Mouse (Mus musculus) kidney, embryonic 15.5 days (tissue): Measurements from ENCODE around the gene Lrfn1. TPM values are rescaled to one million over a fixed set of nuclear protein-coding genes. Genes with fewer than 3 reads are reported as not detected.
A peak's percentile ranks its signal among the peaks of the same experiment; 100 is the strongest.

Experiments used
- ATAC-seq: fragments of 200-750 bp; cut with Nextera tagmentation; replicated peaks from 2 replicates; pipeline ENCODE4 v1.8.0; 2017; ENCODE audit warnings: moderate TSS enrichment; ENCODE audit not compliant: low FRiP score
- H3K27ac ChIP-seq: fragments of 300-500 bp; sonication (generic); 2 replicates; pipeline ENCODE4 v1.5.1; 2015; ENCODE audit warnings: mild to moderate bottlenecking, inconsistent platforms
- H3K27me3 ChIP-seq: fragments of 300-500 bp; sonication (generic); 2 replicates; pipeline ENCODE4 v1.6.1; 2015; ENCODE audit warnings: inconsistent platforms
- H3K36me3 ChIP-seq: fragments of 300-500 bp; sonication (generic); 2 replicates; pipeline ENCODE4 v1.6.1; 2015; ENCODE audit warnings: inconsistent platforms
- H3K4me1 ChIP-seq: fragments of 300-500 bp; sonication (generic); 2 replicates; pipeline ENCODE4 v1.6.1; 2015; ENCODE audit warnings: inconsistent platforms
- H3K4me2 ChIP-seq: fragments of 300-500 bp; sonication (generic); 2 replicates; pipeline ENCODE4 v1.6.1; 2015; ENCODE audit warnings: moderate library complexity, mild to moderate bottlenecking, inconsistent platforms
- H3K4me3 ChIP-seq: fragments of 300-500 bp; sonication (generic); replicated peaks from 2 replicates; pipeline ENCODE4 v1.5.1; 2015; ENCODE audit warnings: mild to moderate bottlenecking, inconsistent platforms
- H3K9ac ChIP-seq: fragments of 300-500 bp; sonication (generic); 2 replicates; pipeline ENCODE4 v1.6.1; 2015; ENCODE audit warnings: mild to moderate bottlenecking, inconsistent platforms
- H3K9me3 ChIP-seq: fragments of 300-500 bp; sonication (generic); replicated peaks from 2 replicates; pipeline ENCODE4 v1.6.1; 2016; ENCODE audit warnings: inconsistent platforms
- WGBS: fragments of 180-500 bp; shearing (Covaris S2); methylation state at CpG from one replicate; pipeline ENCODE4 v1.1.7; 2015; ENCODE audit warnings: mixed read lengths; 5-methylcytosine and 5-hydroxymethylcytosine counted together
- polyA plus RNA-seq: library from polyadenylated mRNA; unstranded; fragments of >200 nt; fragmentation: Nextera tagmentation; extraction: Ambion mirVana; gene quantifications from 2 replicates; pipeline ENCODE4 v1.2.1, GENCODE M21; 2015

Gene Lrfn1
- polyA plus RNA-seq = 2.6 and 2.8 TPM in 2 replicates

DNA sequence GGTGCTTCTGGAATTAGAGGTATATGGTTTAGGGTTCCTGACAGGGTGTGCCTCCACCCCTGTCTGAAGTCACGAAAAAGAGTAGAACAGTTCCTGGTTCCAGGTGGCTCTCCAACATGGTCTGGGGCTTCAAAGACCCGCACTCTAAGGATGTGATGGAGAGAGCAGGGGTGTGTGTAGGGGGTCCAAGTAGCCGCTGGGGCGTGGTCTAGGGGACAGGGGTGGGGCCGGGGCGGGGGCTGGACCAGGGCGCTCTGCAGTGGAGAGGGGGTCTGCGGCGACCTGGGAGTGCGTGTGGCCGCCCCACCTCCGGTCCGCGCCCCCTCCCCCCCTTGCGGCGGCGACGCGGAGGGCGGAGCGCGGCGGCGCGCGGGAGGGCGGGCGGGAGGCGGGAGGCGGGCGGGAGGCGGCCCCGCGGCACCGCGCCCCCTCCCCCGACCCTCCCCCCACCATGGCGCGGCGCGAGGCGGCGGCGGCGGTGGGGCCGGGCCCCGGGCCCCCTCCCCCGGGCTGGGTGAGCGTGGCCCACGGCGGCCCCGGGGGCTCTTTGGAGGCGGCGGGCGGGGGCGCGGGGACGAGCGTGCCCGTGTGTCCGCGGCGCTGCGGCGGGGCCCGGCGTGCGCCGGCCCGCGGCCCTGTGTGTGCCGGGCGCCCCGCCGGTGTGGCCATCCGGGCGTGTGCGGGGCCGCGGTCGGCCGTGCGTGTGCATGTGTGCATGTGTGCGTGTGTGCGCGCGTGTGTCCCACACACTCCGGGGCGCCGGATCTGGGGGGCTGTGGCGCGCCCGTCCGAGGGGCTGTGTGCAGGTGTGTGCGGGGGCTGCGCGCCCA lies at the start of gene Lrfn1:
Gene Lrfn1 (plus strand): TSS at position 450 of the 830 bp plus-strand sequence.
- Histone ChIP-seq H3K36me3 (peaks cover 14% of the 10 kb centered on the region; the same call in 1 of the 2 replicates), H3K4me2 (peak within 1 kb of the TSS; percentile 98), H3K27ac (peak within 1 kb of the TSS; percentile 62), H3K9ac (peak within 1 kb of the TSS; percentile 82), H3K4me1 (peaks cover 21% of the 10 kb centered on the region), H3K27me3 (no peaks in the 10 kb centered on the region), H3K9me3 (no peaks in the 10 kb centered on the region), H3K4me3 (peak within 1 kb of the TSS; percentile 85)
- WGBS = 1% methylated on average over 42 of the region's 97 CpGs
- peak; percentile 86 for ATAC-seq

DNA sequence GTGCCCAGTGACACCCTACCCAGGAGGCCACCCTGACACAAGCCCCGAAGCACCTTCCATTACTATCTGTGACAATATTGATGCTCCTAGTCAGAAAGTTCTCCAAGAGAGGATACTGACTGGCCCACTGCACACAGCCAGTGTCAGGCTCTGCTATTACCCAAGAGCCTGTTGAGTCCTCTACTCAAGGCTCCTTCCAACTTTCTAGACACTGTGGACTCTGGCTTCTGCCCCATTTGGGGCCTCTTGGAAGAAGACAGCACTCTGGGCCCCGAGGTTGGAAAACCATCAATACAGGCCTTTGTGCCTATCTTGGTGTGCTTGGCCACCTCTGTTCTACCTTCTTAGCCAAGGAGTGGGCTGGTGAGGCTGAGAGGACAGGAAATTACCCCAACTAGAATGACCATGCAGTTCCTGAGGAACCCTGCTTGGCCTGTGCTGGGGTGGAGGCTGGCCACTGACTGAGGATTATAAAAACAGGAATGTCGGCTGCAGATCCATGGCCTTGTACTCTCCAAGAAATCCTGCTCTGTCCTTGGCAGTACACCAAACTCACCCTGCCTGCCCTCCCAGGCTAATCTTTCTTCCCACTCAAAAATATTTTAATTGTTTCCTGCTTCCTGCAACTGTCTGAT lies 40.8 kb upstream of the Lrfn1 start:
- Histone ChIP-seq H3K27me3 (no peaks in the 10 kb centered on the region), H3K9me3 (no peaks in the 10 kb centered on the region), H3K9ac (no peak overlapping the region), H3K4me3 (no peak overlapping the region), H3K27ac (no peak overlapping the region), H3K4me2 (no peak overlapping the region), H3K4me1 (no peaks in the 10 kb centered on the region), H3K36me3 (peaks cover 99% of the 10 kb centered on the region)
- 81% methylated on average over 3 of the region's 3 CpGs for WGBS
- ATAC-seq = no peak

DNA sequence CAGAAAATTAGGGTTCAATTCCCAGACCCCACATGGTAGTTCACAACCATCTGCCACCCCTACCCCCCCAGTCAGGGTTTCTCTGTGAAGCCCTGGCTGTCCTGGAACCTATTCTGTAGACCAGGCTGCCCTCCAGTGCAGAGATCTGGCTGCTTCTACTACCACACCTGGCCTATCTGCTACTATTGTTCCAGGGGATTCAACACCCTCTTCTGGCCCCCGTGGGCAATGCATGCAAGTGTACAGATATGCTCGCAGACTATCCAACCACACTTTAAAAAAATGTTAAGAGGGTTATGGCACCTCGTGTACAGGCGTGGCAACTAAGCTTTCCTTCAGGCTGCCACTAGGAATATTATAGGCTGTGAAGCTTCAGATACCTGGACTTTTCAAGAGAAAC lies 39.0 kb upstream of the Lrfn1 start:
- ATAC-seq = no peak
- no peak overlapping the region for H3K9ac ChIP-seq
- peaks cover 98% of the 10 kb centered on the region for H3K36me3 ChIP-seq
- no peaks in the 10 kb centered on the region for H3K9me3 ChIP-seq
- no peak overlapping the region for H3K4me3 ChIP-seq
- H3K27me3 ChIP-seq = no peaks in the 10 kb centered on the region
- H3K4me1 ChIP-seq = no peaks in the 10 kb centered on the region
- WGBS = 90% methylated on average over 4 of the region's 4 CpGs
- H3K27ac ChIP-seq = no peak overlapping the region
- no peak overlapping the region for H3K4me2 ChIP-seq

DNA sequence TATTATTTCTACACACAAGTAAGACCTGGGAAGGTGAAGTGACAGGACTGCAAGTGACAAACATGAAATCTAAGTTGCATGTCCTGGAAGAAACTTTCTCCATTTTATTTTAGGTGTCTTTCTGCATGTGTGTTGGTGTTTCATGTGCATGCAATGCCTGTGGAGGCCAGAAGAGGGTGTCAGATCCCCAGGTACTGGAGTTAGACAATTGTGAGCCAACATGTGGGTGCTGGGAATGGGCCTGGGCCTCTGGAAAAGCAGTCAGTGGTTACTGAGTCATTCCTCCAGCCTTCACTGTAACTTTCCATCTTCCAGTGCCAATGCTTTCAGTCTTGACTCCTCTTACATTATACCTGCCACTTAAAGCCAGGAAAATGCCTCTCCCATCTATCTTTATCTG lies 34.4 kb upstream of the Lrfn1 start:
- H3K36me3 ChIP-seq = peaks cover 98% of the 10 kb centered on the region
- H3K4me3 ChIP-seq = no peak overlapping the region

DNA sequence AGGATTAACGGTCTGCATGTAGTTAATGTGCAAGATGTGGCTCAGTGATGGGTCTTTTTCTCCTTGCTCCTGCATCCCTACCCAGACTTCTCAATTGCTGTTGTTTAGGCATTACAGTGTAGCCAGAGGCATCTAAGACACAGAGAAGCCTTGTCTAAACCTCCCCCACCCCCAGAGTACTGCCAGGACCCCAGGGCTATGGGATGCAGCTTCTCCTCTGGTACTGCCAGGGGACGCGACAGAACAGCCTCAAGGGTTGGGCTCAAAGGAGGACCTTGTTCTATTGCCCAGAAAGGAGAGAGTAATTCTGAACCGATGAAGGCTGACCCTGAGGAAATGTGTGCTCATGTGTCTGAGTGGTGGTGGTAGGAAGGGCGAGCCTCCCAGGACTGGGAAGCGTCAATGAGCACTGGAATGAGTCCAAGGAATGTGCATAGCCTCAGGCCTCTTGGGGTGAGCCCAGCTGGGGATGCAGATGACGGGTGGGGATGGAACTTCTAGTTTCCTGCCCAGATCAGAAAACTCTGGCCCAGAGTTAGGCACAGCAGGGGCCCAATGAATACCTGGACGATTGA lies 33.6 kb upstream of the Lrfn1 start:
- no peak for ATAC-seq
- Histone ChIP-seq H3K27me3 (no peaks in the 10 kb centered on the region), H3K36me3 (peaks cover 98% of the 10 kb centered on the region), H3K4me2 (no peak overlapping the region), H3K27ac (no peak overlapping the region), H3K9me3 (no peaks in the 10 kb centered on the region), H3K4me1 (0 out of 2 replicates have a peak, but pooled peaks cover 4% of the 10 kb centered on the region), H3K4me3 (no peak overlapping the region), H3K9ac (no peak overlapping the region)
- WGBS = 74% methylated on average over 8 of the region's 8 CpGs

More for the DNA sequence above, 34.4 kb upstream of the Lrfn1 start:
- Histone ChIP-seq H3K9me3 (no peaks in the 10 kb centered on the region), H3K9ac (no peak overlapping the region), H3K4me1 (0 out of 2 replicates have a peak, but pooled peaks cover 4% of the 10 kb centered on the region), H3K4me2 (no peak overlapping the region), H3K27me3 (no peaks in the 10 kb centered on the region), H3K27ac (no peak overlapping the region)
- ATAC-seq = no peak

DNA sequence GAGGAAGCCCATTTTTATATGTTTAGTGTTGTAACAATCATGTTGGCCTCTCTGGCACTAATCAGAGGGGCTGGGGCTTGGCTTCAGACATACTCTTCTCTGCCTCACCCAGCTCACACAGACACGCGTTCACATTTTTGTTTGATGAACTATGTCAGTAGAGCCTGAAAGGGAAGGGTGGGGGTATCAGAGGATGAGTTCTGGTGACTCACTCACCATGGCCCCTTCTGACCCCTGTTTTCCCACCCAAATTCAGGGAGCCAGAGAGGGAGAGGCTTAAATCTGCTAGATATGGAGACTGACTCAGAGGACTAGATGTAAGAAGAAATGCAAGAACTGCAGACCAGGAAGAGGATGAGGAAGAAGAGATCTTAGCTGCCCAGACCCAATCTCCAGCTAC lies 32.4 kb upstream of the Lrfn1 start:
- no peak overlapping the region for H3K9ac ChIP-seq
- no peak overlapping the region for H3K4me2 ChIP-seq
- H3K27me3 ChIP-seq = no peaks in the 10 kb centered on the region
- H3K9me3 ChIP-seq = no peaks in the 10 kb centered on the region
- no peak for ATAC-seq
- WGBS = 100% methylated on average over 2 of the region's 2 CpGs
- no peak overlapping the region for H3K4me3 ChIP-seq
- 0 out of 2 replicates have a peak, but pooled peaks cover 4% of the 10 kb centered on the region for H3K4me1 ChIP-seq
- H3K36me3 ChIP-seq = peaks cover 98% of the 10 kb centered on the region
- no peak overlapping the region for H3K27ac ChIP-seq

DNA sequence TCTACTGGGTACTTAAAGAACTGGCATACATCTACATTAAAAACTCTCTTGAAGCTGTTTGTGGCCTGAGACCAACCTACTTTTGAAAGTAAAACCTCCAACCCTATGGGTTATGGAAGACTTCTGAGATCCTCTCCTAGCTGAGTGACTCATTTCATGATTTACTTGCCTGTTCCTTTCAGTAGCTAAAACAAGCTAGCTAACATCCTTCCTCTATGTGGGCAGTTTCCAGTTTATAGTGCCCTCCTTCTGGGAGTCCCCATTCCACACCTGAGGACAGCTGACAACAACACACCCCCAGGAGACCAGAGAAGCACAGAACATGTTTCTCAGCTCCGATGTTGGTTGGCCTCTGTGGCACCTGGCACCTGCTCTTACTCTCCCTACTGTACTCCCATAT lies 28.8 kb upstream of the Lrfn1 start:
- no peak overlapping the region for H3K4me2 ChIP-seq
- H3K27ac ChIP-seq = no peak overlapping the region
- WGBS = 92% methylated on average over 1 of the region's 1 CpGs
- ATAC-seq = no peak
- no peaks in the 10 kb centered on the region for H3K27me3 ChIP-seq
- H3K4me3 ChIP-seq = no peak overlapping the region
- H3K36me3 ChIP-seq = peaks cover 76% of the 10 kb centered on the region
- no peaks in the 10 kb centered on the region for H3K9me3 ChIP-seq
- 0 out of 2 replicates have a peak, but pooled peaks cover 4% of the 10 kb centered on the region for H3K4me1 ChIP-seq
- H3K9ac ChIP-seq = no peak overlapping the region

DNA sequence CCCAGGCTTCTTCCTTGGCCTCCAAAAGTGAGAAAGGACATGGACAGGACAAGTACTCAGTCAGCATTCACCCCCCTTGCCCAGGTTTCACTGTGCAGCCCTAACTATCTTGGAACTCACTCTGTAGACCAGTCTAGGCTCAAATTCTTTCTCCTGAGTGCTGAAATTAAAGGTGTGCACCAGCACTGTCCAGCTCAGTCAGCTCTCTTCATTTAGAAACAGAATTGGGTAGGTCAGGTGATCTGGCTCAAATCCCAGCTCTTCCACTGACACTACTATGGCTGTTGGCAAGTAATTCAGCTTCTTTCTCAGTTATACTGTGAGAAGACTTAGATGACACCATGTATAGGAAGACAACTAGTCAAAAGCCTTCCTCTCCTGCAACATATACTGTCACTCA lies 24.0 kb upstream of the Lrfn1 start:
- Histone ChIP-seq H3K4me1 (peaks cover 5% of the 10 kb centered on the region; the same call in 1 of the 2 replicates), H3K27ac (no peak overlapping the region), H3K4me2 (no peak overlapping the region), H3K4me3 (no peak overlapping the region), H3K9me3 (no peaks in the 10 kb centered on the region), H3K27me3 (no peaks in the 10 kb centered on the region), H3K36me3 (peaks cover 54% of the 10 kb centered on the region), H3K9ac (no peak overlapping the region)
- ATAC-seq = no peak

DNA sequence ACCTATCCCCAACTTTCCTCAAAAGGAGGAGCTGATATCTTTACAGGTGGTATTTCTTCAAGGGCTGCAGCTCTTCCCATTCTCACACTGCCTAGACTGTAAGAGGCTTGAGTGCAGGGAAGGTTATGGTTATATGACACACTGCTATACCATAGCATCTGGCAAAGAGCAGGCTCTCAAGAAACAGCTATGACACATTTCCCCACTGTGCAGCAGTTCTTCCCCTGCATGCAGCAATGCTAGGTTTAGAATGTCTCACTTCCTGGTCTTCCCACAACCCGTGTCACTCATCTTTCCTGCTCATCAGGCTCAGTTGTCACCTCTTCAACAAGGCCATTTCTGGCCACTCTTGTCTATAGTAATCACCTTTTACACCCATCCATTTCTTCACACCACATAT lies 21.3 kb upstream of the Lrfn1 start:
- H3K4me3 ChIP-seq = no peak overlapping the region
- no peak overlapping the region for H3K27ac ChIP-seq
- peaks cover 43% of the 10 kb centered on the region for H3K36me3 ChIP-seq
- H3K27me3 ChIP-seq = no peaks in the 10 kb centered on the region
- H3K4me1 ChIP-seq = peaks cover 33% of the 10 kb centered on the region
- no peak for ATAC-seq
- 68% methylated on average over 1 of the region's 1 CpGs for WGBS
- no peak overlapping the region for H3K4me2 ChIP-seq
- H3K9ac ChIP-seq = no peak overlapping the region
- no peaks in the 10 kb centered on the region for H3K9me3 ChIP-seq

DNA sequence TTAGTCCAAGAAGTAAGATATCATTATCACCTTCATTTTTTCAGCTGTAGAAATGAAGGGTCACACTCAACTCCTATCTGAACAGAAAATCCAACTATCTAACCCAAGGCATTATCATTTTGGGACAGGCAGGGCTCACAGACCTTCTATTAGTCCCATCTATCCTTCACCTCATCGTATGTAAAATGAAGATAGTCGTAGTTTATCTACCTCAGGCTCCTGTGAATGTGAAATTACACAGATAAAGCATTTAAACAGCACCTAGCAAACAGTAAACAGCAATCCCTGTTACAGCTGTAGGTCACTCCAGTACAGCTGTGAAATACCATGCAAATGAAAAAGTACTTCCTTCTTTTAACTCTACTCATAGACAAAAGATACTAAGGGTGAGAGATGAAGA lies 19.5 kb upstream of the Lrfn1 start:
- Histone ChIP-seq H3K27ac (no peak overlapping the region), H3K9ac (no peak overlapping the region), H3K27me3 (no peaks in the 10 kb centered on the region), H3K9me3 (no peaks in the 10 kb centered on the region), H3K36me3 (peaks cover 39% of the 10 kb centered on the region), H3K4me1 (peaks cover 36% of the 10 kb centered on the region), H3K4me2 (no peak overlapping the region), H3K4me3 (no peak overlapping the region)
- no peak for ATAC-seq
- 89% methylated on average over 2 of the region's 2 CpGs for WGBS

DNA sequence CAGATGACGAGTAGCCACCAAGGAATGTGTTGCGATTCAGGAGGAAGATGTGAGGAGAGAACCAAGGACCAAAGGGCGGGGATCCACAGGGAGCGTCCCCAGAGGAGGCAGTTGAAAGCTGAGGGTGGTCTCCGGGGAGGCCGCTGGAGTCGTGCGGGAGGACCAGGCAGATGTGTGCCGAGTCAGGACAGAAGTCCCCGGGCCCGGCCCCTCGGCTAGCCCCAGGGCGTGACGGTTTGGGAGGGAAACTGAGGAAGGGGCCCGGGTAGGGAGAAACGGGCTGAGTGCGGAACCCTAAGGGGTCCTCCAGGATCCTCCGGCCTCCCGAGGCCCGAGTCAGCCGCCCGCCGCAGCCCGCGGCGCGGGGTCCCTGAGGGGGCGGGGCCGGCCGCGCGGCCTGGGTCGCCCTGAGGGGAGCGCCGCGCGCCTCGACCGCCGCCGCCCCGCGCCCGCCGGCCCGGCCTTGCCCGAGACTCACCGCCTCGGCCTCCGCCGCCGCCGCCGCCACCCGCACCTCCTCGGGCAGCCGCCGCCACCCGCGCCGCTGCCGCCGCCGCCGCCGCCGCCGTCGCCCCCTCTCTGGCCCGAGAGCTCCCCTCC lies 16.0 kb upstream of the Lrfn1 start:
- Histone ChIP-seq H3K4me1 (peaks cover 40% of the 10 kb centered on the region), H3K9ac (peak overlapping the region; percentile 98), H3K4me3 (peak overlapping the region; percentile 94), H3K36me3 (peaks cover 26% of the 10 kb centered on the region), H3K27me3 (no peaks in the 10 kb centered on the region), H3K4me2 (peak overlapping the region; percentile 65), H3K9me3 (no peaks in the 10 kb centered on the region), H3K27ac (peak overlapping the region; percentile 66)
- under 1% methylated on average over 27 of the region's 70 CpGs for WGBS
- peak; percentile 49 for ATAC-seq
